Mouse (Mus musculus) C2C12 (cell line): ENCODE results near the gene Dntt.

ENCODE experiments used
- CTCF ChIP-seq: IDR thresholded peaks from one replicate; pipeline ENCODE4 v1.5.1; 2011; ENCODE audit not compliant: control insufficient read depth, insufficient read depth, insufficient read length
- MAX ChIP-seq: IDR thresholded peaks from one replicate; pipeline ENCODE4 v1.6.1; 2011; ENCODE audit warnings: mild to moderate bottlenecking, control low read depth
- MYOD1 ChIP-seq: IDR thresholded peaks from one replicate; pipeline ENCODE4 v1.6.1; 2011; ENCODE audit warnings: low read depth; ENCODE audit not compliant: control insufficient read depth, insufficient read length
- USF1 ChIP-seq: IDR thresholded peaks from one replicate; pipeline ENCODE4 v1.6.1; 2011; ENCODE audit warnings: low read depth, mild to moderate bottlenecking, control low read depth, moderate library complexity

- TF ChIP-seq CTCF: no peak
- no peak for TF ChIP-seq MAX
- peak; percentile 6 for TF ChIP-seq MYOD1
- TF ChIP-seq USF1: no peak
These were observed 21.7 kb upstream of the Dntt start for GRCm38 (mm10) chr19:41007326-41007725.
